Mouse (Mus musculus): ENCODE measurements at regions not wholly inside any gene's neighbourhood (a gene's known extent, or its start where the extent isn't known, plus 50 kb on each side); places are given as distances from the start of the nearest gene placed in this dataset.

GRCm38 (mm10) chr6:37711766-37712165 lies 158.8 kb upstream of the Trim24 start:
- Histone ChIP-seq H3K4me2 (ENCODE audit: low read depth, low read length) (no peak overlapping the region), H3K27me3 (ENCODE audit: control insufficient read depth, insufficient read depth, low read length) (no peaks in the 10 kb centered on the region), H3K9ac (ENCODE audit: low read length) (no peak overlapping the region), H3K4me1 (ENCODE audit: control insufficient read depth, insufficient read depth, low read length) (no peaks in the 10 kb centered on the region), H3K9me3 (replicated peaks; ENCODE audit: control insufficient read depth, low read length) (0 out of 2 replicates have a peak, but pooled peaks cover 3% of the 10 kb centered on the region), H3K36me3 (ENCODE audit: control insufficient read depth, insufficient read depth) (no peaks in the 10 kb centered on the region), H3K4me3 (ENCODE audit: low read length) (no peak overlapping the region), H3K27ac (ENCODE audit: low read length) (no peak overlapping the region)
- WGBS, result 88% methylated on average over 1 of the region's 1 CpGs
- ATAC-seq (replicated peaks; ENCODE audit: extremely low read depth, insufficient read depth, low FRiP score), result no peak

GRCm38 (mm10) chr6:37713411-37713810 lies 157.2 kb upstream of the Trim24 start:
- no peaks in the 10 kb centered on the region for H3K27me3 ChIP-seq (ENCODE audit: control insufficient read depth, insufficient read depth, low read length)
- H3K4me1 ChIP-seq (ENCODE audit: control insufficient read depth, insufficient read depth, low read length), result no peaks in the 10 kb centered on the region
- no peak overlapping the region for H3K4me2 ChIP-seq (ENCODE audit: low read depth, low read length)
- H3K27ac ChIP-seq (ENCODE audit: low read length), result no peak overlapping the region
- no peak for ATAC-seq (replicated peaks; ENCODE audit: extremely low read depth, insufficient read depth, low FRiP score)
- no peaks in the 10 kb centered on the region for H3K36me3 ChIP-seq (ENCODE audit: control insufficient read depth, insufficient read depth)
- no peaks in the 10 kb centered on the region for H3K9me3 ChIP-seq (replicated peaks; ENCODE audit: control insufficient read depth, low read length)
- no peak overlapping the region for H3K4me3 ChIP-seq (ENCODE audit: low read length)
- no peak overlapping the region for H3K9ac ChIP-seq (ENCODE audit: low read length)
- 70% methylated on average over 4 of the region's 4 CpGs for WGBS

GRCm38 (mm10) chr6:37714223-37714928 lies 156.2 kb upstream of the Trim24 start:
- Histone ChIP-seq H3K27ac (ENCODE audit: low read length) (no peak overlapping the region; the same call in 1 of the 2 replicates), H3K9ac (ENCODE audit: low read length) (no peak overlapping the region), H3K4me3 (ENCODE audit: low read length) (no peak overlapping the region), H3K27me3 (ENCODE audit: control insufficient read depth, insufficient read depth, low read length) (no peaks in the 10 kb centered on the region), H3K36me3 (ENCODE audit: control insufficient read depth, insufficient read depth) (no peaks in the 10 kb centered on the region), H3K4me2 (ENCODE audit: low read depth, low read length) (no peak overlapping the region), H3K9me3 (replicated peaks; ENCODE audit: control insufficient read depth, low read length) (no peaks in the 10 kb centered on the region), H3K4me1 (ENCODE audit: control insufficient read depth, insufficient read depth, low read length) (no peaks in the 10 kb centered on the region)
- peak; percentile 10; the same call in 1 of the 2 replicates for ATAC-seq (replicated peaks; ENCODE audit: extremely low read depth, insufficient read depth, low FRiP score)
- 15% methylated on average over 5 of the region's 6 CpGs for WGBS

- H3K9me3 ChIP-seq (replicated peaks; ENCODE audit: control insufficient read depth, low read length), result no peaks in the 10 kb centered on the region
- no peaks in the 10 kb centered on the region for H3K36me3 ChIP-seq (ENCODE audit: control insufficient read depth, insufficient read depth)
- no peaks in the 10 kb centered on the region for H3K27me3 ChIP-seq (ENCODE audit: control insufficient read depth, insufficient read depth, low read length)
- H3K4me2 ChIP-seq (ENCODE audit: low read depth, low read length), result no peak overlapping the region
- WGBS, result 58% methylated on average over 1 of the region's 1 CpGs
- H3K27ac ChIP-seq (ENCODE audit: low read length), result no peak overlapping the region
- no peaks in the 10 kb centered on the region for H3K4me1 ChIP-seq (ENCODE audit: control insufficient read depth, insufficient read depth, low read length)
- no peak overlapping the region for H3K4me3 ChIP-seq (ENCODE audit: low read length)
- no peak overlapping the region for H3K9ac ChIP-seq (ENCODE audit: low read length)
- ATAC-seq (replicated peaks; ENCODE audit: extremely low read depth, insufficient read depth, low FRiP score), result no peak
Observed at GRCm38 (mm10) chr6:37721736-37722135, 148.9 kb upstream of the Trim24 start.

- peak overlapping the region; percentile 67 for H3K27ac ChIP-seq (ENCODE audit: low read length)
- no peaks in the 10 kb centered on the region for H3K36me3 ChIP-seq (ENCODE audit: control insufficient read depth, insufficient read depth)
- no peaks in the 10 kb centered on the region for H3K27me3 ChIP-seq (ENCODE audit: control insufficient read depth, insufficient read depth, low read length)
- WGBS, result 28% methylated on average over 4 of the region's 4 CpGs
- no peak overlapping the region for H3K9ac ChIP-seq (ENCODE audit: low read length)
- H3K4me3 ChIP-seq (ENCODE audit: low read length), result no peak overlapping the region
- no peak overlapping the region for H3K4me2 ChIP-seq (ENCODE audit: low read depth, low read length)
- ATAC-seq (replicated peaks; ENCODE audit: extremely low read depth, insufficient read depth, low FRiP score), result peak; percentile 81
- H3K4me1 ChIP-seq (ENCODE audit: control insufficient read depth, insufficient read depth, low read length), result no peaks in the 10 kb centered on the region
- no peaks in the 10 kb centered on the region for H3K9me3 ChIP-seq (replicated peaks; ENCODE audit: control insufficient read depth, low read length)
Observed at GRCm38 (mm10) chr6:37723337-37723736, 147.3 kb upstream of the Trim24 start.

GRCm38 (mm10) chr6:37724240-37724639 lies 146.4 kb upstream of the Trim24 start:
- Histone ChIP-seq H3K4me3 (ENCODE audit: low read length) (no peak overlapping the region), H3K9ac (ENCODE audit: low read length) (no peak overlapping the region), H3K27ac (ENCODE audit: low read length) (peak overlapping the region; percentile 67), H3K4me2 (ENCODE audit: low read depth, low read length) (no peak overlapping the region), H3K9me3 (replicated peaks; ENCODE audit: control insufficient read depth, low read length) (no peaks in the 10 kb centered on the region), H3K27me3 (ENCODE audit: control insufficient read depth, insufficient read depth, low read length) (no peaks in the 10 kb centered on the region), H3K4me1 (ENCODE audit: control insufficient read depth, insufficient read depth, low read length) (no peaks in the 10 kb centered on the region), H3K36me3 (ENCODE audit: control insufficient read depth, insufficient read depth) (no peaks in the 10 kb centered on the region)
- 91% methylated on average over 5 of the region's 5 CpGs for WGBS
- ATAC-seq (replicated peaks; ENCODE audit: extremely low read depth, insufficient read depth, low FRiP score), result no peak

- H3K4me2 ChIP-seq (ENCODE audit: low read depth, low read length), result no peak overlapping the region
- H3K9me3 ChIP-seq (replicated peaks; ENCODE audit: control insufficient read depth, low read length), result no peaks in the 10 kb centered on the region
- H3K4me1 ChIP-seq (ENCODE audit: control insufficient read depth, insufficient read depth, low read length), result 0 out of 2 replicates have a peak, but pooled peaks cover 2% of the 10 kb centered on the region
- no peak for ATAC-seq (replicated peaks; ENCODE audit: extremely low read depth, insufficient read depth, low FRiP score)
- H3K27ac ChIP-seq (ENCODE audit: low read length), result no peak overlapping the region
- H3K4me3 ChIP-seq (ENCODE audit: low read length), result no peak overlapping the region
- 77% methylated on average over 2 of the region's 2 CpGs for WGBS
- no peaks in the 10 kb centered on the region for H3K27me3 ChIP-seq (ENCODE audit: control insufficient read depth, insufficient read depth, low read length)
- H3K9ac ChIP-seq (ENCODE audit: low read length), result no peak overlapping the region
- H3K36me3 ChIP-seq (ENCODE audit: control insufficient read depth, insufficient read depth), result no peaks in the 10 kb centered on the region
Observed at GRCm38 (mm10) chr6:37728621-37729020, 142.0 kb upstream of the Trim24 start.

- H3K27me3 ChIP-seq (ENCODE audit: control insufficient read depth, insufficient read depth, low read length), result no peaks in the 10 kb centered on the region
- no peak overlapping the region for H3K9ac ChIP-seq (ENCODE audit: low read length)
- H3K4me1 ChIP-seq (ENCODE audit: control insufficient read depth, insufficient read depth, low read length), result 0 out of 2 replicates have a peak, but pooled peaks cover 2% of the 10 kb centered on the region
- ATAC-seq (replicated peaks; ENCODE audit: extremely low read depth, insufficient read depth, low FRiP score), result no peak
- H3K9me3 ChIP-seq (replicated peaks; ENCODE audit: control insufficient read depth, low read length), result no peaks in the 10 kb centered on the region
- H3K36me3 ChIP-seq (ENCODE audit: control insufficient read depth, insufficient read depth), result no peaks in the 10 kb centered on the region
- H3K4me2 ChIP-seq (ENCODE audit: low read depth, low read length), result no peak overlapping the region
- WGBS, result 90% methylated on average over 2 of the region's 2 CpGs
- no peak overlapping the region for H3K27ac ChIP-seq (ENCODE audit: low read length)
- H3K4me3 ChIP-seq (ENCODE audit: low read length), result no peak overlapping the region
Observed at GRCm38 (mm10) chr6:37729165-37729564, 141.4 kb upstream of the Trim24 start.

GRCm38 (mm10) chr6:37730500-37731239 lies 139.9 kb upstream of the Trim24 start:
- Histone ChIP-seq H3K9me3 (replicated peaks; ENCODE audit: control insufficient read depth, low read length) (no peaks in the 10 kb centered on the region), H3K4me3 (ENCODE audit: low read length) (no peak overlapping the region), H3K36me3 (ENCODE audit: control insufficient read depth, insufficient read depth) (no peaks in the 10 kb centered on the region), H3K27ac (ENCODE audit: low read length) (no peak overlapping the region), H3K4me2 (ENCODE audit: low read depth, low read length) (no peak overlapping the region), H3K27me3 (ENCODE audit: control insufficient read depth, insufficient read depth, low read length) (no peaks in the 10 kb centered on the region), H3K9ac (ENCODE audit: low read length) (no peak overlapping the region), H3K4me1 (ENCODE audit: control insufficient read depth, insufficient read depth, low read length) (peaks cover 2% of the 10 kb centered on the region; the same call in 1 of the 2 replicates)
- no peak for ATAC-seq (replicated peaks; ENCODE audit: extremely low read depth, insufficient read depth, low FRiP score)
- 64% methylated on average over 8 of the region's 8 CpGs for WGBS
